Comparison of ENCODE assay signal across 8 mouse cellular contexts in the genomic region with DNA sequence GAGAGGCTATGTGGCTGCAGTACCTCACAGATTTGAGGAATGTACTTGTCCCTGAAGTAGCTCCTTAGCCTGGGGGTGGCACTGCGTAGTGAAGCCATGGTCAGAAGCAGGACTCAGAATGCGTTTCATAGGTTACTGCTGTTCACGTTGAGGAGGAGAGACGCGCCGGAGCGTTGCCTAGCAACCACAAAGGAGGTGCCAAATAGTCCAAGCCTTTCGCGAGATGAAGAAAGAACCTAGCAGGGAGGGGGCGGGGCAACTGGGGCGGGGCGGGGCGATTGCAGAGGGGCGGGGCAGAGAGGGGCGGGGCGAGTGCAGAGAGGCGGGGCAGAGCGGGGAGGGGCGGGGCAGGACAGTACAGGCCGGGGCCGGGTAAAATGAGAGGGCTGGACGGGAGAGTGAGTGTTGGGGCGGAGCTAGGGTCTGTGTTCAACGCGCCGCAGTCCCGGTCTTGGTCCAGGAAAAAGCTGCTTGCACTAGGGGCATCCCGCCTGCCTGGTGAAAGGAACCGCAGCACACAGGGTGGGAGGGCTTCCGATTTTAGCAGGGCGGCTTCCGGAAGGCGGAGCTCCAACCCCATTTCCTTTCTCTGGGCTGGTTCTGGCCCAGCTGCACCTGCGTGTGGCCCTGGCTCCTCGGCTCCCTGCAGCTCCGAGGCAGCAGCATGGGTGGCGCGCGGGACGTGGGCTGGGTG. TPM values are rescaled to one million over a fixed set of nuclear protein-coding genes. Genes with fewer than 3 reads are reported as not detected.
A peak's percentile ranks its signal among the peaks of the same experiment; 100 is the strongest.
DNase-seq lines count a peak whose midpoint lies in the region; ATAC-seq lines count a peak whose summit lies in the region.

Gene Fbxl13 (minus strand): TSS at position 196 of the 694 bp plus-strand sequence.
Gene Armc10 (plus strand): TSS at position 375 of the 694 bp plus-strand sequence.

- peak within 1 kb of the TSS; percentile 54 for H3K9ac ChIP-seq in intestine, embryonic 14.5 days (ENCODE audit: low read length)

- intact Hi-C loops in gastrocnemius, postnatal 14 days (cut with DNase I; ENCODE audit: low total_unique reads): loop anchor here (10.0 kb wide), 1 partner anchor 381 kb away; no protein-coding TSS in a partner anchor
- intact Hi-C loops in left cerebral cortex, postnatal 14 days (cut with DNase I): no loop called here

- peak within 1 kb of the TSS; percentile 75 for H3K4me2 ChIP-seq in intestine, embryonic 14.5 days (ENCODE audit: low read length)

- DNase-seq in adrenal gland, adult (ENCODE audit: inconsistent age in 2 of 2, low spot score in 1 of 2): peak; percentile 90 to 95
- peak; percentile 93 for DNase-seq in embryo, embryonic 10.5 days (ENCODE audit: low spot score)
- DNase-seq in gastrocnemius, postnatal 14 days: peak; percentile 82
- DNase-seq in intestine, embryonic 14.5 days (ENCODE audit: low spot score): peak; percentile 90
- DNase-seq in left cerebral cortex, postnatal 14 days (ENCODE audit: low spot score in 2 of 2): peak; percentile 89 to 95
- DNase-seq in mesoderm, embryonic 11.5 days (ENCODE audit: low read depth, low spot score): peak; percentile 94
- peak; percentile 91 to 94 for DNase-seq in right cerebral cortex, postnatal 36 days (ENCODE audit: low spot score in 2 of 2)
- peak; percentile 95 for DNase-seq in yolk sac, embryonic 10.5 days (ENCODE audit: low spot score)

- H3K4me3 ChIP-seq in intestine, embryonic 14.5 days (ENCODE audit: low read depth, low read length): peak within 1 kb of the TSS; percentile 74

- H3K27ac ChIP-seq in intestine, embryonic 14.5 days (ENCODE audit: low read depth): peak within 1 kb of the TSS; percentile 82

- no peaks in the 10 kb centered on the region for H3K9me3 ChIP-seq in intestine, embryonic 14.5 days (ENCODE audit: control insufficient read depth, low read length)

- ATAC-seq in intestine, embryonic 14.5 days (replicated peaks; ENCODE audit: low FRiP score, low TSS enrichment, low read depth): peak; percentile 99

- peaks cover 6% of the 10 kb centered on the region; the same call in 1 of the 2 replicates for H3K4me1 ChIP-seq in intestine, embryonic 14.5 days (replicated peaks; ENCODE audit: control insufficient read depth, insufficient read depth, low read length)

- WGBS in intestine, embryonic 14.5 days: 2% methylated on average over 40 of the region's 40 CpGs

- H3K27me3 ChIP-seq in intestine, embryonic 14.5 days (replicated peaks; ENCODE audit: control insufficient read depth, insufficient read depth, low read length): no peaks in the 10 kb centered on the region

- peaks cover 26% of the 10 kb centered on the region for H3K36me3 ChIP-seq in intestine, embryonic 14.5 days (ENCODE audit: control insufficient read depth, insufficient read depth, low read length)

RNA-seq across cellular contexts. Expression of gene Fbxl13, which starts in this region (rescaled TPM):
- total RNA-seq in gastrocnemius, postnatal 14 days (2021): under 1 TPM; 0.16 to 0.22 TPM
- 0.23 and 0.35 TPM in 2 replicates for polyA plus RNA-seq in intestine, embryonic 14.5 days (2014; fragmentation: Nextera tagmentation; extraction: Ambion mirVana)
- total RNA-seq in left cerebral cortex, postnatal 14 days (2021): under 1 TPM; 0.33 to 0.36 TPM

RNA-seq across cellular contexts. Expression of gene Armc10, which starts in this region (rescaled TPM):
- 1 to 10 TPM; 6.2 to 6.8 TPM for total RNA-seq in gastrocnemius, postnatal 14 days (2021)
- polyA plus RNA-seq in intestine, embryonic 14.5 days (2014; fragmentation: Nextera tagmentation; extraction: Ambion mirVana): 52.3 and 56.8 TPM in 2 replicates
- 10 to 100 TPM; 20.4 to 22.1 TPM for total RNA-seq in left cerebral cortex, postnatal 14 days (2021)

Comparison
In these comparisons a context has a peak if more than half of its experiments do, and no peak if none do; other contexts are left out.
1. Peak in every context shown above with its lines: DNase-seq, ATAC-seq, H3K4me3 ChIP-seq and H3K27ac ChIP-seq.